Mouse (Mus musculus) intestine, postnatal 0 days (tissue): ENCODE measurements at regions not wholly inside any gene's neighbourhood (a gene's known extent, or its start where the extent isn't known, plus 50 kb on each side); places are given as distances from the start of the nearest gene placed in this dataset.
A peak's percentile ranks its signal among the peaks of the same experiment; 100 is the strongest.

Experiments
- ATAC-seq: fragments of 200-750 bp; cut with Nextera tagmentation; 2 replicates; pipeline ENCODE4 v1.8.0; 2017; ENCODE audit warnings: mild to moderate bottlenecking, moderate TSS enrichment, moderate library complexity
- H3K27ac ChIP-seq: fragments of 300-500 bp; sonication (generic); 2 replicates; pipeline ENCODE4 v1.5.1; 2014; ENCODE audit warnings: mild to moderate bottlenecking, low read depth, low read length, moderate library complexity
- H3K27me3 ChIP-seq: fragments of 300-500 bp; sonication (generic); replicated peaks from 2 replicates; pipeline ENCODE4 v1.6.1; 2014; ENCODE audit warnings: low read length, mixed read lengths; ENCODE audit not compliant: control insufficient read depth, insufficient read depth
- H3K36me3 ChIP-seq: fragments of 300-500 bp; sonication (generic); 2 replicates; pipeline ENCODE4 v1.6.1; 2014; ENCODE audit warnings: mild to moderate bottlenecking, moderate library complexity; ENCODE audit not compliant: control insufficient read depth, insufficient read depth
- H3K4me1 ChIP-seq: fragments of 300-500 bp; sonication (generic); replicated peaks from 2 replicates; pipeline ENCODE4 v1.6.1; 2014; ENCODE audit warnings: antibody characterized with exemption, low read length, mixed read lengths; ENCODE audit not compliant: control insufficient read depth, insufficient read depth
- H3K4me2 ChIP-seq: fragments of 300-500 bp; sonication (generic); replicated peaks from 2 replicates; pipeline ENCODE4 v1.6.1; 2014; ENCODE audit warnings: low read depth, mild to moderate bottlenecking, moderate library complexity
- H3K4me3 ChIP-seq: fragments of 300-500 bp; sonication (generic); 2 replicates; pipeline ENCODE4 v1.5.1; 2014; ENCODE audit warnings: low read depth, low read length
- H3K9ac ChIP-seq: fragments of 300-500 bp; sonication (generic); 2 replicates; pipeline ENCODE4 v1.6.1; 2014; ENCODE audit warnings: mild to moderate bottlenecking, low read depth, low read length
- H3K9me3 ChIP-seq: fragments of 300-500 bp; sonication (generic); 2 replicates; pipeline ENCODE4 v1.6.1; 2016; ENCODE audit warnings: mixed run types; ENCODE audit not compliant: control insufficient read depth
- CTCF ChIP-seq: sonication (generic); IDR thresholded peaks from 2 replicates; pipeline ENCODE4 v1.5.1; 2016; ENCODE audit warnings: low read depth, mild to moderate bottlenecking, control low read depth, antibody characterized with exemption, moderate library complexity
- WGBS: fragments of 180-500 bp; shearing (Covaris S2); extraction: QIAGEN DNeasy Blood & Tissue Kit; methylation state at CpG from one replicate; pipeline ENCODE4 v1.1.7; 2014; 5-methylcytosine and 5-hydroxymethylcytosine counted together

DNA sequence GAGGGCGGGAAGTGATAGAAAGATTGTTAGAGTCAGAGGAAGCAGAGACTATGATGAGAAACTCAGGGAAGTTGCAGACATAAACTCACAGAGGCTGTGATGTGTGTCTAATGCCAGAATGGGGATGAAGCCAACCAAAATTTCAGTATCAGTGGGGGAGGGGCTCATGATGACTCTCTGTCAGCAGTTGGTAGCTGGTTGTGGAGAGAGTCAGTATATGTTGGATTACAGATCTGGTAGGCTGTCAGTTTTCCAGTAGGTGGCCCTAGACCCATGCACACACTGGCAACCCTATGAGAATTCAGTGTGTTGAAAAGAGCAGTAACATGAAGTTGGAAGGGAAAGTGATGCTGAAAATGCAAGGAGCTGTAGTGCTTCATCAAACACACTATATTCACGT lies 257.5 kb downstream of the Ttc32 start:
- Histone ChIP-seq H3K9me3 (no peaks in the 10 kb centered on the region), H3K9ac (no peak overlapping the region), H3K4me3 (no peak overlapping the region), H3K27ac (no peak overlapping the region), H3K4me2 (no peak overlapping the region), H3K27me3 (no peaks in the 10 kb centered on the region), H3K36me3 (no peaks in the 10 kb centered on the region), H3K4me1 (no peaks in the 10 kb centered on the region)
- WGBS: 82% methylated on average over 2 of the region's 2 CpGs
- ATAC-seq: no peak
- TF ChIP-seq CTCF: no peak

DNA sequence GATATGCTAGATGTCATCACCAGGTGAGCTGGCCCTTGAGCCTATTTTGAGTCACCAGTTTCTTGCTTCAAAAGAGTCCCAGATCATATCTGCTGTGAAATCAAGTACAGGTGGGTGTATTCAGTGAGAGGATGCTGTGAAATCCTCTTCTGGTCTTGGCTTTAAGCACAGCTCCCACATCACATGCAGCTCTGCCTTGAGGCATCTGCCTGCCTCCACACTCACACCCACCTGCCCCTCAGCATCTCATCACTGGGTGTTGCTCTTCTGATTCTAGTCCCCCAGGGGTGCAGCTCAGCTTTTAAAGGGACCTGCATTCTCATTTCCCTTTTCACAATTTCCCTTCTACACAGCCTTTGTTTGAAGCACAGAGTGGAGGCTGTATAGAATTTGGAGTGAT lies 262.9 kb downstream of the Ttc32 start:
- Histone ChIP-seq H3K4me3 (no peak overlapping the region), H3K27me3 (no peaks in the 10 kb centered on the region), H3K4me2 (no peak overlapping the region), H3K36me3 (no peaks in the 10 kb centered on the region), H3K27ac (no peak overlapping the region), H3K9me3 (no peaks in the 10 kb centered on the region), H3K9ac (no peak overlapping the region), H3K4me1 (no peaks in the 10 kb centered on the region)
- ATAC-seq: no peak
- no peak for TF ChIP-seq CTCF

DNA sequence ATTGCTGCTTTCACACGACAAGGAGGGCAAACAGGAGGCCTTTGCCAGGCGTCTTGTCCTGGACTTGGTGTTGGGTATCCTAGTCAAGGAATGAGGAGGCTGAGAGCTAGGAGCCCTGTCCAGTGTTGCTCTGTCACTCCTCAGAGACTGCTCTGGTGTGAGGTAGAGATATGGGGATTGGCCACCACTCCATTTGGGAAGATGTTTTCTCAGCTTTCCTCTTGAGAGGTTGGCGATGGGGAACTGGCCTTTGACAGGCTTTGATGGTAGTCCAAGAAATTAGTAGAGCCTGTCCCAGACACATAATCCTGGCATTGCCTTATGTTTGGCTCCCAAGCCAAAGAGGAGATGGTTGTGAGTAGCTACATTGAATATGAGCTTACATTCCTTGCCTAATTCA lies 265.4 kb downstream of the Ttc32 start:
- Histone ChIP-seq H3K27ac (no peak overlapping the region), H3K4me2 (no peak overlapping the region), H3K9me3 (no peaks in the 10 kb centered on the region), H3K36me3 (no peaks in the 10 kb centered on the region), H3K4me3 (no peak overlapping the region), H3K27me3 (no peaks in the 10 kb centered on the region), H3K9ac (no peak overlapping the region), H3K4me1 (no peaks in the 10 kb centered on the region)
- 88% methylated on average over 3 of the region's 3 CpGs for WGBS
- no peak for TF ChIP-seq CTCF
- ATAC-seq: no peak

DNA sequence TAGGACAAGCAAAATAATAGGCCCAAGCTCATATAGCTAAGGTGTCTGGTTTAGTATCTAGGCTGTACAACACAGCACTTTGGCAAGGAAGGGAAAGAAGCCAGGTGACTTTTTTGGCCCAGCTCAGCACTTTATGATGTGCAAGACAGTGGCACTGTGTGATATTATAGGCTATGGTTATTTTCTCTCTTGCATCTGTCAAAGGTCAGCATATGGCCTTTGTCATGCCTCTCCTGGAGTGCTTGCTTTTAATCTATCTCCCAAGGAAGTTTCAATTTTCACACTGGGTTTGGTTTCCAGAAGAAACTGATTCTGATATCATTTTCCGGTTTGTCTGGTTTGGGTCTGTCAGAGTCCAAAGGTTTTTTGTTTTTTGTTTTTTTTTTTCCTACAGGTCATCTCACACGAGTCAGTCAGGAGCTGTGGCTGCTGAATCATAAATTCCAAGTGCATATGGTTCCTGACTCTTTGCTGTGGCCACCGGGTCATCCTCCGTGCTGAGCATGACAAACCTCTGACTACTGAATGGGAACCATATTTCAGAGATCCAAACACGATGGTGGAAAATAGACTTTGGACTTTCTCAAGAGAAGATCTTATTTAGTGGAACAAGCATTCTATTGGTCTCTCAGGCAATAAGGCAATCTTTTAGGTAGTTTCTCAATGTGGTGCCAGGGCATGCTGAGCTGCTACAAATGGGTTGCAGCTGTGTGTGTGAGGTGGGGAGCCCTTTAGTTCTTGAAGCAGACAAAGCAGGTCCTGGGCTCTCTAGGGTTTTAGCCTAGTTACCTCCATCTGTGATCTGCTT lies 269.3 kb downstream of the Ttc32 start:
- H3K9ac ChIP-seq: no peak overlapping the region
- H3K27ac ChIP-seq: no peak overlapping the region
- TF ChIP-seq CTCF: no peak

DNA sequence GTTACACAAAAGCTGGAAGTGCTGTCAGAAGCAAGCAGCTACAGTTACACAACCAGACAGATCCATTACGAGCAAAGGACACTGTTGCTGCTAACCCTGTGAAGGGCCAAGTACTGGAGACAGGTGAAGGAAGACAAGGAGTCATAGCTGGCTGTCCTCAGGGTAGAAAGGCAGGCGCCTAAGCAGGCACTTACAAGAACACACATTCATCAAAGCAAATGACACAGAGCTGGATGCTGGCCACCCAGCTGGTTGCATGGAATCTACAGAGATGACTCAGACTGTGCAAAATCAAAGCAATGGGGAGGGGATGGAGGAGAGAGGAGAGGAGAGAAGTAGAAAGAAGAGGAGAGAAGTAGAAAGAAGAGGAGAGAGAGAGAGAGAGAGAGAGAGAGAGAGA lies 265.8 kb upstream of the Osr1 start:
- ATAC-seq: no peak
- no peaks in the 10 kb centered on the region for H3K27me3 ChIP-seq
- 61% methylated on average over 2 of the region's 2 CpGs for WGBS
- H3K4me3 ChIP-seq: no peak overlapping the region
- H3K27ac ChIP-seq: no peak overlapping the region
- no peaks in the 10 kb centered on the region for H3K36me3 ChIP-seq
- H3K9me3 ChIP-seq: no peaks in the 10 kb centered on the region
- H3K4me1 ChIP-seq: no peaks in the 10 kb centered on the region
- TF ChIP-seq CTCF: no peak
- no peak overlapping the region for H3K9ac ChIP-seq
- H3K4me2 ChIP-seq: no peak overlapping the region

More for the DNA sequence above, 269.3 kb downstream of the Ttc32 start:
- peak; percentile 92 for ATAC-seq
- Histone ChIP-seq H3K4me3 (no peak overlapping the region), H3K36me3 (no peaks in the 10 kb centered on the region), H3K4me1 (no peaks in the 10 kb centered on the region), H3K9me3 (no peaks in the 10 kb centered on the region), H3K27me3 (no peaks in the 10 kb centered on the region), H3K4me2 (no peak overlapping the region)
- 39% methylated on average over 5 of the region's 5 CpGs for WGBS

DNA sequence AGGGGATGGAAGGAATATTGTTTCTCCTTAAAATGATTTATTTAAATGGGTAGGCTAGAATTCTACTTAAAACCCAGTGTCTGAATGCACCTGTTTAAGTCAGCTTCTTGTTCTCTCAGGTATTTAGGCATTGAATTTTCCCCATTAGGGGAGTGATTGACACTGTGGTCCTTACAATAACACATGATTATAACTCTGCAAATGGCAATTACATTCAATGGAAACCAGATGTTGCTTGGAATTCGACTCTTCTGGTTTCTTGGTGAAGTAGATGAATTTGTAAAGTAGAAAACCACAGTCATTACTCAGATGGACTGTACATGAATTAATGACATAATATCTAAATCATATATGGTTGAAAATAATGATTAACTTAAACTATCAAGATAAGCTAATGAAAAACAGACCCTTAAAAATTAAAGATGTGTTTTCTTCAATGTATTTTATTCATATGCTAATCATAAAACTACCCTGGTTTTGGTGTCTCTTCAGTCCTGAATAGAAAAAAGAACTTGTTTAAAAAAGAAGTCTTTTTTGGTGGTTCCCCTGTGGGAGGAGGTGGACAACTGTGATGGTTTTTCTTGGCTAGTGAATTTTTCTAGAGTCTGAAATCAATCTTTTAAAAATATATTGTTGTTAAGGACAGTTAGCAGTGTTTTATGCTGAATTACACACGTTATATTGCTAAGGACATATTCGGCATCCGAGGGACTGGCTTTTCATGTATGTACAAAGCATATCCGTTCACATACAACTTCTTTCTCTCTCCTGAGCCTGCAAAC lies 231.8 kb upstream of the Osr1 start:
- WGBS: 84% methylated on average over 5 of the region's 5 CpGs
- H3K4me2 ChIP-seq: no peak overlapping the region
- H3K36me3 ChIP-seq: no peaks in the 10 kb centered on the region
- H3K27ac ChIP-seq: no peak overlapping the region
- no peak overlapping the region for H3K9ac ChIP-seq
- H3K27me3 ChIP-seq: no peaks in the 10 kb centered on the region
- no peak for TF ChIP-seq CTCF
- no peaks in the 10 kb centered on the region for H3K4me1 ChIP-seq
- H3K9me3 ChIP-seq: no peaks in the 10 kb centered on the region
- no peak overlapping the region for H3K4me3 ChIP-seq
- ATAC-seq: no peak
